Mouse (Mus musculus): ENCODE data around the gene Aspscr1.

GRCm38 (mm10) chr11:120721124-120722066 lies 48.6 kb downstream of the Aspscr1 start, which contains the start of gene Rac3:
- TF ChIP-seq POLR2A (IDR thresholded peaks at IDR 0.05; ENCODE audit: control insufficient read depth, low read depth, low read length) = no peak
- TF ChIP-seq CTCF (IDR thresholded peaks at IDR 0.05; ENCODE audit: control insufficient read depth, insufficient read depth, insufficient replicate concordance, low read depth, low read length) = no peak

Data from testis, adult 2 months (tissue).